Mouse (Mus musculus) ovary, adult 2 months (tissue): ENCODE data around the gene Ccz1. TPM values are rescaled to one million over a fixed set of nuclear protein-coding genes. Genes with fewer than 3 reads are reported as not detected.

Source experiments
- polyA plus RNA-seq: library from polyadenylated mRNA; depleted of rRNA; stranded (reverse); fragments of >200 nt; gene quantifications from 2 replicates; pipeline ENCODE4 v1.2.3, GENCODE M21; 2012; rRNA removed

Gene Ccz1
- 3.9 and 4.2 TPM in 2 replicates for polyA plus RNA-seq

GRCm38 (mm10) chr5:144014551-144015311 is at the start of gene Ccz1:
Gene Ccz1, minus strand, starts transcription at chr5:144014877.

DNA sequence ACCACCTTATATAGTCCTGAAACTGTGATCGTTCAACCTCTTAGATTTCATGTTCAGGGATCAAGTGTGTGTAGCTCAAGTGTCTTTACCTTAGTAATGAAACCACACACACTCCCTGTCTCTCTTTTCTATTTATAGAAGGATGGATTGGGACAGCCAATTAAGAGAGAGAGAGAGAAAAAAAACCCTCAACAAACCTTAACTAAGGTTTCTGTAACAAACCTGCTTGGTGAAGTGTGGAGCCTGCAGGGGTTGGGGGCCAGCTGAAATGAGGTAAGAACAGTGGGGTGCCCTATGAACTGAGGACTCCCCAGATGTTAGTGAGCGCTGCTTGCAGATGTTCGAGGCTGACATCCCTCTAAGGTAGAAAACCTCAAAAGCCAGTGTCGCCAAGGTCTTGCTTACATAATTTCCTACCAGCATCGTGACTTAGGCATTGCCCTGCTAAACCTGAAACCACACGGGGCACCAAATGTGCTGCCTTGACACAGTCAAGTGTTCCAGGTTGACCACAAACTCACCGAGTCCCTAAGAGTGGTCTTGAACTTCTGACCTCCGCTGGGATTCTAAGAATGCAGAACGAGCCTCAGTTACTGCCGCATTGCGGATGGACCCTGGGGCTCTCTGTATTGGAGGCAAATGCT is 12.1 kb upstream of the Ccz1 start, which contains the start of gene Ocm:
Gene Ocm (minus strand): TSS at position 51 of the 644 bp plus-strand sequence.

Other genes with a start within 250 kb of the Ccz1 start
- gene Eif2ak1, start 197.1 kb downstream of the Ccz1 start, polyA plus RNA-seq: 16.6 and 22.9 TPM in 2 replicates
- 0.08 and 0.10 TPM in 2 replicates for gene Ankrd61, start 117.2 kb downstream of the Ccz1 start, polyA plus RNA-seq
- gene Aimp2, start 105.0 kb downstream of the Ccz1 start, polyA plus RNA-seq: 45.9 and 51.8 TPM in 2 replicates
- 1.8 and 2.9 TPM in 2 replicates for gene Pms2, start 104.9 kb downstream of the Ccz1 start, polyA plus RNA-seq
- gene Gm42421, start 86.7 kb downstream of the Ccz1 start, polyA plus RNA-seq: not detected in 2 replicates
- 1.4 and 2.6 TPM in 2 replicates for gene Rsph10b, start 81.8 kb downstream of the Ccz1 start, polyA plus RNA-seq
- gene Ocm, start 11.8 kb upstream of the Ccz1 start, polyA plus RNA-seq: not detected in 2 replicates
- gene Lmtk2, start 85.6 kb upstream of the Ccz1 start, polyA plus RNA-seq: 12.9 and 15.2 TPM in 2 replicates
- 1.4 and 1.5 TPM in 2 replicates for gene Bhlha15, start 175.4 kb upstream of the Ccz1 start, polyA plus RNA-seq
- gene Tecpr1, start 208.7 kb upstream of the Ccz1 start, polyA plus RNA-seq: 54.8 and 59.9 TPM in 2 replicates
- 135 and 184 TPM in 2 replicates for gene Bri3, start 229.6 kb upstream of the Ccz1 start, polyA plus RNA-seq